ENCODE assay signal across 7 mouse cellular contexts in the genomic region with DNA sequence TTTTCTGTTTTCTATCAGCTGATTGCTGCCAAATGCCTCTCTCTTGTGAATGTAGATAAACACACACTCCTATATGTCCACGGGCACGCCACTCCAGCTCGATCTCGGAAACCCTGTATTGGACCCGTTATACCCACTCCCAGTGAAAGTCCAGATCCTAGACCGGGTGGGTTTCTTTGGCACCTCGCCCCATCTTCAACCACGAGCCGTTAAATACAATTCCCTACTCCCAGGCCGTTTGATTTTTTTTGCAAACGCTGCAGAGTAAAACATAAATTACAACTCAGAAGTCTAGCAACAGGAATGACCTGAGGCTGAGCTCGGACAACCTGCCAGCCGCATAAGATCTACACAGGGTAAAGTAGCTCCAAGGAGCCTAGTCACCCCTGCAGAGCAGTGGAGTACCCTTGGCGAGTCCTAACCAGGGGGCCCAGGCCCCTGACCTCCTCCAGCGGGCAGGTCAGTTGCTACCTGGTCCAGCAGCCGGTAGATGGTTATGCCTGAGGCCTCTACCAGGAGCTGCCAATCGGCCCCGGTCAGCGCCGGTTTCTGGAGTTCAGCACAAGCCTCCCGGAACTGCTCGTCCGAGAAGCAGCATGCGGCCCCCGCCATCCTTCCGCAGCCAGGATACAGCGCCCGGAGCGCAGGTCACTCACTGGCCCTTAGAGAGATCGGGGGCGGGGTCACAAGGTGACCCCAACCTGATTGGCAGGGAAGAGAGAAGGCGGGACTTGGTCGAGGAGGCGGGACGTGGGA. TPM values are rescaled to one million over a fixed set of nuclear protein-coding genes. Genes with fewer than 3 reads are reported as not detected.
DNase-seq lines count a peak whose midpoint lies in the region; ATAC-seq lines count a peak whose summit lies in the region.

Gene Pctp (minus strand): TSS at position 664 of the 756 bp plus-strand sequence.

- WGBS in hindbrain, embryonic 16.5 days = 13% methylated on average over 35 of the region's 35 CpGs
- 16% methylated on average over 35 of the region's 35 CpGs for WGBS in midbrain, embryonic 10.5 days

- H3K27ac ChIP-seq in hindbrain, embryonic 16.5 days (ENCODE audit: low read depth, low read length) = no peak within 1 kb of the TSS
- H3K27ac ChIP-seq in midbrain, embryonic 10.5 days (replicated peaks) = peak within 1 kb of the TSS; percentile 87

- peaks cover 6% of the 10 kb centered on the region for H3K4me1 ChIP-seq in hindbrain, embryonic 16.5 days (ENCODE audit: control insufficient read depth, insufficient read depth, low read depth, low read length)
- peaks cover 13% of the 10 kb centered on the region for H3K4me1 ChIP-seq in midbrain, embryonic 10.5 days

- peak within 1 kb of the TSS; percentile 53 for H3K4me3 ChIP-seq in hindbrain, embryonic 16.5 days (ENCODE audit: low read length)
- H3K4me3 ChIP-seq in midbrain, embryonic 10.5 days = peak within 1 kb of the TSS; percentile 71

- peak; percentile 83 for ATAC-seq in hindbrain, embryonic 16.5 days

- H3K4me2 ChIP-seq in hindbrain, embryonic 16.5 days (ENCODE audit: low read length) = peak within 1 kb of the TSS; percentile 88

- intact Hi-C loops in left cerebral cortex, postnatal 4 days (cut with DNase I) = no loop called here

- peak within 1 kb of the TSS; percentile 66 for H3K9ac ChIP-seq in hindbrain, embryonic 16.5 days (ENCODE audit: low read depth, low read length)

- H3K27me3 ChIP-seq in hindbrain, embryonic 16.5 days (replicated peaks; ENCODE audit: control insufficient read depth, insufficient read depth, low read length) = no peaks in the 10 kb centered on the region
- H3K27me3 ChIP-seq in midbrain, embryonic 10.5 days (ENCODE audit: low read depth, poor library complexity, severe bottlenecking) = peaks cover 4% of the 10 kb centered on the region; the same call in 1 of the 2 replicates

- DNase-seq in adipocyte (ENCODE audit: low spot score) = peak; percentile 21
- peak; percentile 39 to 63 for DNase-seq in cerebellum, postnatal 4 days (ENCODE audit: low spot score in 2 of 2)
- DNase-seq in gastrocnemius, adult 8-10 months (ENCODE audit: low spot score in 2 of 2) = peak; percentile 57 to 75
- DNase-seq in left cerebral cortex, postnatal 4 days = peak; percentile 75
- DNase-seq in midbrain, embryonic 10.5 days (ENCODE audit: low spot score) = peak; percentile 91
- DNase-seq in skeletal muscle tissue, adult 2 months (ENCODE audit: low read depth, low spot score) = peak; percentile 76

- H3K9me3 ChIP-seq in hindbrain, embryonic 16.5 days (ENCODE audit: control insufficient read depth, low read length) = no peaks in the 10 kb centered on the region
- no peaks in the 10 kb centered on the region for H3K9me3 ChIP-seq in midbrain, embryonic 10.5 days (replicated peaks)

- no peaks in the 10 kb centered on the region for H3K36me3 ChIP-seq in hindbrain, embryonic 16.5 days (ENCODE audit: control insufficient read depth, insufficient read depth, low read length)
- no peaks in the 10 kb centered on the region for H3K36me3 ChIP-seq in midbrain, embryonic 10.5 days

RNA-seq across cellular contexts. Expression of gene Pctp, which starts in this region (rescaled TPM):
- total RNA-seq in gastrocnemius, adult 8-10 months (2022) = 1 to 10 TPM; 3.1 to 4.5 (median 4.3) TPM
- 0.78 and 1.5 TPM in 2 replicates for polyA plus RNA-seq in hindbrain, embryonic 16.5 days (2015; fragmentation: Nextera tagmentation; extraction: Ambion mirVana)
- total RNA-seq in left cerebral cortex, postnatal 4 days (2021) = under 1 TPM; 0.74 to 0.76 TPM
- 16.4 and 20.2 TPM in 2 replicates for polyA plus RNA-seq in midbrain, embryonic 10.5 days (2016; fragmentation: Nextera tagmentation; extraction: Ambion mirVana)

Comparison
In these comparisons a context has a peak if more than half of its experiments do, and no peak if none do; other contexts are left out.
1. Peak in DNase-seq in left cerebral cortex, postnatal 4 days; RNA of the gene not detected or under 1 TPM.
2. DNase-seq: peak in every context shown above with its lines; median percentile 91 in midbrain, embryonic 10.5 days; 76 in skeletal muscle tissue, adult 2 months; 75 in left cerebral cortex, postnatal 4 days; 66 in gastrocnemius, adult 8-10 months; 51 in cerebellum, postnatal 4 days; 21 in adipocyte.